Mouse (Mus musculus): ENCODE data around the gene Pafah1b1.

Gene Pafah1b1

GRCm38 (mm10) chr11:74724235-74724791 lies at the start of gene Pafah1b1:
Pafah1b1 (minus strand) TSS chr11:74724670.
- peak; percentile 96 for DNase-seq

- DNase-seq: no peak
Measured at GRCm38 (mm10) chr11:74772386-74772785, 47.9 kb upstream of the Pafah1b1 start.

DNA sequence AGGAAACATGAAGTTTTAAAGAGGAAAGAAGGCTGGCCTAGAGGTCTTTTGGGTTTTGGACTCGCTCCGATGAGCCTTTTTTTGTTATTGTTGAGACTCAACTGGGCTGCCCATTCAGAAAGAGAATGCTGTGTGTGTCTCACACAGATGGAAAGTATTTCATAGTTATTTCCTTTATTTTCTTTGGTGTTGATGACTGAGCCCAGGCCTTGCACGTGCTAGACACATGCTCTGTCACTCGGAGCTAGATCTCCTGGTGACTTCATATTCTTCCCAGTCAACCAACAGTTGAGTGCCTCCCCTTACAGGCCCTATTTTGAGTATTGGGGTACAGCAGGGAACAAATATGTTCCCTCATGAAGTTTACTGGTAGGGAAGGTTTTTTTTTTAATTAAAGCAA lies 47.2 kb upstream of the Pafah1b1 start:
- DNase-seq: no peak

GRCm38 (mm10) chr11:74771234-74771633 lies 46.8 kb upstream of the Pafah1b1 start:
- no peak for DNase-seq

- DNase-seq: peak; percentile 98
Measured at GRCm38 (mm10) chr11:74770595-74771207, 46.2 kb upstream of the Pafah1b1 start, which contains the start of gene Mettl16. Mettl16 (plus strand) TSS chr11:74770830.

DNA sequence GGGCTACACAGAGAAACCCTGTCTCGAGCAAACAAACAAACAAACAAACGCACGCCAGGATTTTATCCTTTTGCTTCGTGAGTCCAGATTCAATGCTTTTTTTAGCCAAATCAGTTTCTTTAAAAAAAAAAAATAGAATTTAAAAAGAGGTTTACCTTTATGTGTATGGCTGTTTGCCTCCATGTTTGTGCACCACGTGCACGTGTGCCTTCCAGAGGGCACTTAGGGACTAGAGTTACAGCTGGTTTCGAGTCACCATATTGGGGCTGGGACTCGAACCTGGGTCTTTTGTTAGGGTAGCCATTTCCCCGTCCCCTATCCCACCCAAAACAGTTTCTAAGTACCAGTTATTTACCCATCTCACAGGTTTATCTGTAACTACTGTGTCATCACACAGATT lies 45.6 kb upstream of the Pafah1b1 start:
- no peak for DNase-seq

DNA sequence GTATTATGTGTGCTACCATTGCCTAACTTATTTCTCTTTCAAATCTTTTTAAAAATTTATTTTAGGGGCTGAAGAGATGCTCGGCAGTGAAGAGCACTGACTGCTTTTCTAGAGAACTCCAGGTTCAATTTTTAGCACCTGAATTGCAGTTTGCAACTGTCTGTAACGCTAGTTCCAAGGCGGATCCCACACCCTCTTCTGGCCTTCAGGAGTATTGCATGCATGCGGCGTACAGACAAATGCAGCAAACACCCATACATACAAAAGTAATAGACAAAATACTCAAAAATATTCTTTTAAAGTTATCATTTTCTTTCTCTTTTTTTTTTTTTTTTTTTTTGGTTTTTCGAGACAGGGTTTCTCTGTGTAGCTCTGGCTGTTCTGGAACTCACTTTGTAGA lies 43.6 kb upstream of the Pafah1b1 start:
- DNase-seq: no peak

DNA sequence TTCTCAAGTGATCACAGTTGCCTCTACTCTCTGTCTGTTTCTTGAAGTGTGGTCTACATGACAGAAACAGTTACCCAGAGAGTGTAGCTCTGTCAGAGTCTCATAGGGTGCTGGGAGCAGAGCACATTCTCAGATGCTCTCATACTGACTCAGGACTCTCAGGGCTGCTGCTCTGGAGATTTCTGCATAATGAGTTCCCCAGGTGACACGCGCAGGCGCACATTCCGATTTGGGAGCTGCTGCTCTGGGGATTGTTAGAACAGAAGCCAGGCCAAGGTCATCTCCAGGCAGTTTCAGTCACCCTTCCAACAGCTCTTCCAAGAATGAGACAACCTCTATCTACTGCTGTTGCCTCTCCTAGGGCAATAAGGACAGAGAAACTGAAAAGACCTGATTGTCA lies 43.0 kb upstream of the Pafah1b1 start:
- no peak for DNase-seq

GRCm38 (mm10) chr11:74763960-74764625 lies 39.6 kb upstream of the Pafah1b1 start:
- DNase-seq: no peak

- no peak for DNase-seq
Measured at GRCm38 (mm10) chr11:74761011-74761705, 36.7 kb upstream of the Pafah1b1 start.

GRCm38 (mm10) chr11:74756631-74757030 lies 32.2 kb upstream of the Pafah1b1 start:
- no peak for DNase-seq

DNA sequence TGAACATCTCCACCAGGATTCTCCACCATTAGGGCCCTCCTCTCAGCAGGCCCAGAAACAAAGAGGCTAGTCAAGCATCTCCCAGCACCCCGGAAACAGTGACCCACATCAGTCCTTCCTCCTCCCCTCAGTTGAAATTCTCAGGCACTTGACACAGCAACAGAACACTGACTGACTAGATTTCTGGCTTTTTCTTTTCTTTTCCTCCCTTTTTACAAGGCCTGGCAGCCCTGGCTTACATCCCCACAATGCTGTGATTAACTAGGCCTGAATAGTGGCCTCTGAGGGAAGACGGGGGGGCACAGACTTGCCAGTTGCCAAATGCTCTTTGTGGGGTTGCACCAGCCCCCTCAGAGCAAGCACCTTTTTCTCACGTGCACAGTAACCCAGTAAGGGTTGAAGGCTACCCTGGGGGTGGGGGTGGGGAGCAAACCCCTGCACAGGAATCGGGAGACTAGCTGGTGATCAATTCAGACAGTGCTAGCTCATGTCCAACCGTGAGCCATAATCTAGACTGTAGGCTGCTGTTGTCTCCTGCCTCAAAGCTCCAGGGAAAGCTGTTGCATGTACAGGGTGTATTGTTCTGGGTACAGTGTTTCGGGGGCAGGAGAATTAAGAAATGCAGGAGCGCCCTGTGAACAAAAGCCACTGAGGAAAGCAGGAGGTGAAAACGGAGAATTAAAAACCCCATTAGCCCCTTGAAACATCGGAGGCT lies 27.0 kb upstream of the Pafah1b1 start:
- no peak for DNase-seq

DNA sequence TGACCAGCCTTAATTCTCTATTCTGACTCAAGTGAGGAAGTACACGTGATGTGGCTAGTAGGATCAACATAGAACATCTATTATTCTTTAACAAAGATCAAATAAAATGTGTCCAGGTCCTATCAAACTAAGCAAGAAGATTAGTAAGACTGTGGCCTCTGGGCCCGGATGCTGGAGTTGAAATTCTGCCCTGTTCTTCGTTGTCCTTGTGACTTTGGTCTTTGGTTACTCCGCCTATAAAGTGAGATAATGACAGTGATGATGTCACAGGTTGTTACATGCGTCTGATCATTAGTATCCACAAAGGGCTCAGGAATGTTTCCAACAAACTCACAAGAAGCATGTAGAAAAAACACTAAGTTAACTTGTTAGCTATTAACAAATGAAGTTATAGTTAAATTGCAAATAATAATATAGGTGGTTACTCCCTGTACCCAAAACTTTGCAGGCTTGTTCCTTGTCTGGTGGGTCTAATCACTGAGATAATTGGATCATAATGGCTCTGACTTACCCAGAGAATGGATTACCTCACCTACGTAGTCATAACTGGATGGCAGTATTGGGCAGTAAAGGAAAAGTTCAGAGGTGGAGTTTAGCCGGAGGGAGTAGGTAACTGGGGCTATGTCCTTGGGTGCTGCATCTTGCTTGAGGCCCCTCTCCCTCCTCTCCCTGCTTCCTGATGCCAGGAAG lies 26.3 kb upstream of the Pafah1b1 start:
- no peak for DNase-seq

DNA sequence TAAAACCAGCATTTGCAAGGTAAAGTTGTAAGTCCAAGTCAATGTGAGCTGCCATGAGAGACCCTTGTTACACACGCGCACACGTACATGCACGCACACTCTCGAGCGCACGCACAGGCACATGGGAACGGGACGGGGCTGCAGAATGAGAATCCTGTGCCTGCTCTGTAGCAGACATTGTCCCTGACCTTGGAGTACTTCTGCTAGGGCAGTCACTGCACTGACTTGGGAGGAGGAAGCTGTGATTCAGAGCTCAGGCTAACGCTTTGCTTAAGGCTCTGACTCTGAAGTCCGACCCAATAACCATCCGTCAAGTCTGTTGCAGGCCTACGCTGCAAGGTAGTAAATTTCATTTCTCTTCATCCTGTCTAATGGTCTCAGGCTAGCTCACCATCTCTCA lies 24.8 kb upstream of the Pafah1b1 start:
- DNase-seq: no peak

DNA sequence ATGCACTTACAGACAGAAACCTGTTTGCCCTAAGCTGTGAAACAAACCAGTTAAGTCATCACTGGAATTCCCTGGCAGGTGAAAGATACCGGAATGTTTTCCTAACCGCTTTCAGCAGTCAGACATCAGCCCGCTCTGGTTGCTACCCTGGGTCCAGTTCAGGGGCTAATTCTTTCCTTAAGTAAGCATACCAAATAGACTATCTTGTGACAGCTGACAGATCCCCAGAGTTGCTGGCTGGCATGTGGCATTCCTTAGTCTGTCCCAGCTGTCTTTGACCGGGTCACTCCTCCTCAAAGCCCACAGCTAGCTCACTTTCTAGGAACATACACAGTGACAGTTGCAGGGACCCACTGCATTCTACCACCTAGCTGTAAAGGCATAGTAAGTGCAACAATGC lies 23.6 kb upstream of the Pafah1b1 start:
- no peak for DNase-seq

DNA sequence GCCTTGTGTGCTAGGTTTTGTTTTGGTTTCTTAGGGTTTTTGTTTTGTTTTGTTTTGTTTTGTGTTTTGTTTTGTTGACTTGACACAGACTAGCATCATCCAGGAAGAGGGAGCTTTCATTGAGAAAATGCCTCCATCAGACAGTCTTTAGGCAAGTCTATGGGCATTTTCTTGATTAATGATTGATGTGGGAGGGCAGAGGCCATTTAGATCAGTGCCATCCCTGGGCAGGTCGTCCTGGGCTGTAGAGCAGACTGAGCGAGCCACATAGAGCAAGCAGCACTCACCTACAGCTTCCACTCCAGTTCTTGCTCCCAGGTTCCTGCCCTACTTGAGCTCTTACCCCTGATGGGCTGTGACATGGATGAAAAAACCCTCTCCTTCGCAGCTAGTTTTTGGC lies 13.4 kb upstream of the Pafah1b1 start:
- no peak for DNase-seq

DNA sequence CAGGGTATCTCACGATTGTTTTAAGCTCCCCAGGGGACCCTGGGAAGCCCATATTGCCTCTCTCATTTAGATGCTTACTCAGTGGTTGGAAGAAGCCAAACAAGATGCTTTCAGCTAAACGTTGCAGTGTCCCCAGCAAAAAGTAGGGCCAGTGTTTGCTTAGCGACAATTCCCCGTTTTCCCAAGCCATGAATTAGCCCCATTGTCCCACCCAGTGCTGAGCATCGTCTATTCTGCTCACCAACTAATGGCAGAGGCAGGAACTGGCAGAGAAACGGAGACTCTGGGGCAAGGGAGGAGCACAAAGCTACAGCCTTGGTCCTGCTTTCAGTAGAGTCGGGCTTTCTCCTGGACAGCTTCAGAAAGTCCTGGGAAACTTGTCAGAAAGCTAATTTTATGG lies 10.4 kb upstream of the Pafah1b1 start:
- DNase-seq: no peak

GRCm38 (mm10) chr11:74725181-74725580 lies 711 bp upstream of the Pafah1b1 start:
- DNase-seq: peak; percentile 65

- peak; percentile 81 for DNase-seq
Measured at GRCm38 (mm10) chr11:74723357-74724234, 874 bp downstream of the Pafah1b1 start.

GRCm38 (mm10) chr11:74721971-74722370 lies 2.5 kb downstream of the Pafah1b1 start:
- DNase-seq: no peak

GRCm38 (mm10) chr11:74721141-74721540 lies 3.3 kb downstream of the Pafah1b1 start:
- no peak for DNase-seq

DNA sequence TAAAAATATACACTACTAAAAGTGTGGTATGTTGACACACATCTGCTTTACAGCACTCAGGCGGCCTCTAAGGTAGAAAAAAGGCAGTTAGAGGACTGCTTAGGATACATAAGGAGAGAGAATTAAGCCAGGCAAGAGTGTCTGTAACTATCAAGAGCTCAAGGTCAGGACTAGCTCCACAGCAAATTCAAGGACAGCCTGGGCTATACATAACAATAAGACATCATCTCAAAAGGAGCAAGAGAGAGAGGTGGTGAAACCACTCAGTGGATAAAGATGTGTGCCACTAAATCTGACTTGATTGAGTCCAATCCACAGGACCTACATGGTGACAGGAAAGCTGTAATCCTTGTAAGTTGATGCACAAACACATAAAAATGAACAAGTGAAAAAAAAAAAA lies 3.8 kb downstream of the Pafah1b1 start:
- no peak for DNase-seq
